ENCODE assay signal across 29 mouse cellular contexts in the genomic region with DNA sequence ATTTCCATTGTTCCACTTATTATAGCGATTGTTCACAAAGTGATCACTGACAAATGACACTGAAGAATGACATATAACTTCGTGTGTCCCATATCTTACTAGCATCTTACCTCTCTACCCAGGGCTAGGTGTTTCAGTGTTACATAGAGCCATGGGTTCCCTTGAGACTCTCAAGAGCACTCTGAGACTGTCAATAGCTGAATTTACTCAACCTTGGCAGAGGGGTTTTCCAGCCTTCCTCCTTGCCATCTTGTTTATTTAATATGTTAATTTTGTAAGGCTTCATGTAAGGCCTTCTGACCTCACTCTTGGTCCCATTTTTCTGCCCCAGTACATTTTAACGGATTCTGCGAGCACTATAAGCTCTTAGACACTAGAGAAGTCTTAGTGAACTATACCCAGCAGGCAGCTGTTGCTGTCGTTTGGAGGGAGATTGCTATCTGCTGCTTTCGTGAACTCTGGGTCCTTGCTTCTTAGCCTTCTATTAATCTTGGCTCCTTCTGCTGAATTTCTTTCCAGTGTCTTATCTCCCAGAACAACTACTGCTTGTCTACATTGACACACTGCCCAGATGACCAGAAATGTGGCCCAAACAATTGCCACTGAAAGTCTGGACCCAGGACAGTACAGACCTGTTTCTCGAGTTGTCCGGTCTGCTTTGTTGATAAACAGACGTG. TPM values are rescaled to one million over a fixed set of nuclear protein-coding genes. Genes with fewer than 3 reads are reported as not detected.
DNase-seq lines count a peak whose midpoint lies in the region; ATAC-seq and TF ChIP-seq lines count a peak whose summit lies in the region.
"Had no signal": no experiment of that assay in that cellular context is flagged by ENCODE, and none has a peak within 500 bp of the region (broad histone marks: within the 10 kb centered on the region; RNA-seq: fewer than 3 reads in every experiment).

No protein-coding gene starts in this region.

- WGBS in midbrain, embryonic 11.5 days: 63% methylated on average over 9 of the region's 9 CpGs
- 69% methylated on average over 9 of the region's 9 CpGs for WGBS in midbrain, embryonic 14.5 days

- no peak overlapping the region for H3K4me2 ChIP-seq in midbrain, embryonic 11.5 days
- H3K4me2 ChIP-seq in midbrain, embryonic 14.5 days (ENCODE audit: low read length): no peak overlapping the region
- H3K4me2 ChIP-seq: forebrain, embryonic 15.5 days; hindbrain, embryonic 13.5 days; limb, embryonic 12.5 days; liver, embryonic 11.5 days had no signal

- H3K9me3 ChIP-seq in midbrain, embryonic 11.5 days (ENCODE audit: control insufficient read depth, low read length): no peaks in the 10 kb centered on the region
- no peaks in the 10 kb centered on the region for H3K9me3 ChIP-seq in midbrain, embryonic 14.5 days (ENCODE audit: control insufficient read depth, low read length)
- H3K9me3 ChIP-seq: embryonic facial prominence, embryonic 10.5 days; forebrain, embryonic 15.5 days; hindbrain, embryonic 13.5 days; limb, embryonic 12.5 days; megakaryocyte, embryonic 14.5 days had no signal

- intact Hi-C loops in heart, postnatal 10 days (cut with DNase I): no loop called here
- intact Hi-C loops in gastrocnemius, adult 2 months (cut with DNase I): no loop called here

- no peak for TF ChIP-seq CTCF in gastrocnemius, adult 2 months (IDR thresholded peaks at IDR 0.05)

- H3K36me3 ChIP-seq in midbrain, embryonic 11.5 days (ENCODE audit: control insufficient read depth, insufficient read depth, low read length): no peaks in the 10 kb centered on the region
- no peaks in the 10 kb centered on the region for H3K36me3 ChIP-seq in midbrain, embryonic 14.5 days (ENCODE audit: control insufficient read depth, insufficient read depth, low read length)
- H3K36me3 ChIP-seq: embryonic facial prominence, embryonic 10.5 days; forebrain, embryonic 15.5 days; hindbrain, embryonic 13.5 days; limb, embryonic 12.5 days had no signal

- DNase-seq in heart, adult 11 months: peak; percentile 89
- no peak for DNase-seq in heart, postnatal 10 days
- DNase-seq in midbrain, embryonic 11.5 days (ENCODE audit: low spot score, missing footprints): no peak
- DNase-seq in midbrain, embryonic 14.5 days: no peak
- peak; percentile 89 for DNase-seq in A20 (ENCODE audit: low read depth, low spot score)
- DNase-seq in gastrocnemius, adult 2 months: no peak
- no peak for DNase-seq in retina, postnatal 1 day
- DNase-seq: adrenal gland, adult 8-10 months; cerebellum, adult 11-12 months; cerebellum, postnatal 10 days; gastrocnemius, postnatal 25 days; heart, postnatal 36 days; kidney, adult 11 months; kidney, postnatal 36 days; layer of hippocampus, postnatal 36 days; lung, adult 2 months; right cerebral cortex, postnatal 25 days; thymus, postnatal 14 days had no signal

- H3K27me3 ChIP-seq in midbrain, embryonic 11.5 days (ENCODE audit: control insufficient read depth, insufficient read depth, low read length): no peaks in the 10 kb centered on the region
- no peaks in the 10 kb centered on the region for H3K27me3 ChIP-seq in midbrain, embryonic 14.5 days (ENCODE audit: control insufficient read depth, insufficient read depth, low read length)
- H3K27me3 ChIP-seq: forebrain, embryonic 15.5 days; hindbrain, embryonic 13.5 days; limb, embryonic 12.5 days; megakaryocyte, embryonic 14.5 days had no signal

- no peak overlapping the region for H3K9ac ChIP-seq in midbrain, embryonic 11.5 days (ENCODE audit: low read length)
- no peak overlapping the region for H3K9ac ChIP-seq in midbrain, embryonic 14.5 days (replicated peaks; ENCODE audit: low read length)
- H3K9ac ChIP-seq: forebrain, embryonic 15.5 days; hindbrain, embryonic 13.5 days; limb, embryonic 12.5 days had no signal

- no peak overlapping the region for H3K27ac ChIP-seq in midbrain, embryonic 11.5 days (ENCODE audit: low read depth, low read length)
- H3K27ac ChIP-seq in midbrain, embryonic 14.5 days (replicated peaks; ENCODE audit: low read depth, low read length): no peak overlapping the region
- no peak overlapping the region for H3K27ac ChIP-seq in gastrocnemius, adult 2 months
- H3K27ac ChIP-seq: embryonic facial prominence, embryonic 10.5 days; forebrain, embryonic 15.5 days; hindbrain, embryonic 13.5 days; limb, embryonic 12.5 days; stomach, postnatal 0 days had no signal

- H3K4me1 ChIP-seq in midbrain, embryonic 11.5 days (ENCODE audit: control insufficient read depth, insufficient read depth, low read length): peaks cover 6% of the 10 kb centered on the region
- no peaks in the 10 kb centered on the region for H3K4me1 ChIP-seq in midbrain, embryonic 14.5 days (ENCODE audit: control insufficient read depth, insufficient read depth, low read length)
- H3K4me1 ChIP-seq: limb, embryonic 12.5 days; megakaryocyte, embryonic 14.5 days had no signal

- H3K4me3 ChIP-seq in midbrain, embryonic 11.5 days (ENCODE audit: low read depth, low read length): no peak overlapping the region
- H3K4me3 ChIP-seq in midbrain, embryonic 14.5 days (replicated peaks; ENCODE audit: low read depth, low read length): no peak overlapping the region
- H3K4me3 ChIP-seq in gastrocnemius, adult 2 months: no peak overlapping the region
- H3K4me3 ChIP-seq: embryonic facial prominence, embryonic 10.5 days; forebrain, embryonic 15.5 days; hindbrain, embryonic 13.5 days; limb, embryonic 12.5 days; megakaryocyte, embryonic 14.5 days had no signal

- ATAC-seq in midbrain, embryonic 11.5 days (ENCODE audit: low FRiP score): peak; percentile 43; the same call in 1 of the 2 replicates
- ATAC-seq in midbrain, embryonic 14.5 days (ENCODE audit: low FRiP score, low TSS enrichment): no peak
- peak; percentile 52 for ATAC-seq in megakaryocyte-erythroid progenitor cell, adult 5-6 weeks (replicated peaks; ENCODE audit: low FRiP score, low TSS enrichment, poor library complexity, severe bottlenecking)

RNA-seq across cellular contexts. Expression of a gene that starts 1.2 kb away (rescaled TPM):
- not detected for total RNA-seq in heart, postnatal 10 days (2021)
- 4.1 and 4.7 TPM in 2 replicates for polyA plus RNA-seq in midbrain, embryonic 11.5 days (2014; fragmentation: Nextera tagmentation; extraction: Ambion mirVana)
- polyA plus RNA-seq in midbrain, embryonic 14.5 days (2014; fragmentation: Nextera tagmentation; extraction: Ambion mirVana): 1.4 and 1.6 TPM in 2 replicates
- not detected in 2 replicates for total RNA-seq in megakaryocyte-erythroid progenitor cell, adult 5-6 weeks (2014; fragmentation: Nextera tagmentation)
- total RNA-seq in megakaryocyte-erythroid progenitor cell, adult 5-6 weeks (2017): not detected in 2 replicates
- total RNA-seq in gastrocnemius, adult 2 months (2021): not detected
- total RNA-seq: adrenal gland, adult 8-10 months; heart, adult 8-10 months; heart, postnatal 36 days; MEL had no signal
- polyA plus RNA-seq: heart, embryonic 14.5 days; limb, embryonic 12.5 days; liver, embryonic 11.5 days; lung, adult 2 months had no signal

Comparison
In these comparisons a context has a peak if more than half of its experiments do, and no peak if none do; other contexts are left out.
1. DNase-seq: peak in heart, adult 11 months (single experiment) and A20 (single experiment); none in heart, postnatal 10 days (0 of 2), midbrain, embryonic 11.5 days (single experiment), midbrain, embryonic 14.5 days (single experiment), gastrocnemius, adult 2 months (single experiment) and retina, postnatal 1 day (single experiment).